Mouse (Mus musculus): ENCODE measurements around the gene Erbin. TPM values are rescaled to one million over a fixed set of nuclear protein-coding genes. Genes with fewer than 3 reads are reported as not detected.

Gene Erbin
- 18.3 and 21.4 TPM in 2 replicates for polyA plus RNA-seq (2016; fragmentation: Nextera tagmentation; extraction: Ambion mirVana)

GRCm38 (mm10) chr13:103920261-103920932 is at the start of gene Erbin:
TSS of gene Erbin (minus strand) at chr13:103920514.
- H3K27me3 ChIP-seq (replicated peaks), result no peaks in the 10 kb centered on the region
- peak within 1 kb of the TSS; percentile 78 for H3K4me3 ChIP-seq
- no peaks in the 10 kb centered on the region for H3K9me3 ChIP-seq (replicated peaks)
- ATAC-seq (ENCODE audit: insufficient number of reproducible peaks, low FRiP score), result peak; percentile 84
- H3K36me3 ChIP-seq, result no peaks in the 10 kb centered on the region
- WGBS, result under 1% methylated on average over 93 of the region's 93 CpGs
- H3K4me1 ChIP-seq (replicated peaks), result no peaks in the 10 kb centered on the region; the same call in 1 of the 2 replicates
- H3K27ac ChIP-seq (ENCODE audit: poor library complexity, severe bottlenecking), result peak within 1 kb of the TSS; percentile 99
- peak within 1 kb of the TSS; percentile 95 for H3K9ac ChIP-seq
- H3K4me2 ChIP-seq, result peak within 1 kb of the TSS; percentile 86

GRCm38 (mm10) chr13:103969912-103970311 is 49.6 kb upstream of the Erbin start:
- 59% methylated on average over 6 of the region's 6 CpGs for WGBS
- H3K9ac ChIP-seq, result no peak overlapping the region
- H3K36me3 ChIP-seq, result no peaks in the 10 kb centered on the region
- no peak overlapping the region for H3K4me2 ChIP-seq
- no peak for ATAC-seq (ENCODE audit: insufficient number of reproducible peaks, low FRiP score)
- H3K27ac ChIP-seq (ENCODE audit: poor library complexity, severe bottlenecking), result no peak overlapping the region
- no peaks in the 10 kb centered on the region for H3K27me3 ChIP-seq (replicated peaks)
- H3K4me3 ChIP-seq, result no peak overlapping the region
- peaks cover 5% of the 10 kb centered on the region; the same call in 1 of the 2 replicates for H3K4me1 ChIP-seq (replicated peaks)
- no peaks in the 10 kb centered on the region for H3K9me3 ChIP-seq (replicated peaks)

GRCm38 (mm10) chr13:103967987-103968386 is 47.7 kb upstream of the Erbin start:
- WGBS, result 85% methylated on average over 9 of the region's 9 CpGs

GRCm38 (mm10) chr13:103966696-103967215 is 46.4 kb upstream of the Erbin start:
- no peak for ATAC-seq (ENCODE audit: insufficient number of reproducible peaks, low FRiP score)
- no peak overlapping the region for H3K27ac ChIP-seq (ENCODE audit: poor library complexity, severe bottlenecking)
- no peaks in the 10 kb centered on the region for H3K36me3 ChIP-seq
- no peaks in the 10 kb centered on the region for H3K9me3 ChIP-seq (replicated peaks)
- no peak overlapping the region for H3K4me3 ChIP-seq
- 77% methylated on average over 8 of the region's 8 CpGs for WGBS
- no peaks in the 10 kb centered on the region for H3K27me3 ChIP-seq (replicated peaks)
- H3K9ac ChIP-seq, result no peak overlapping the region
- H3K4me2 ChIP-seq, result no peak overlapping the region
- H3K4me1 ChIP-seq (replicated peaks), result no peaks in the 10 kb centered on the region

More at GRCm38 (mm10) chr13:103967987-103968386, 47.7 kb upstream of the Erbin start:
- no peak for ATAC-seq (ENCODE audit: insufficient number of reproducible peaks, low FRiP score)
- no peaks in the 10 kb centered on the region for H3K9me3 ChIP-seq (replicated peaks)
- H3K9ac ChIP-seq, result no peak overlapping the region
- H3K4me1 ChIP-seq (replicated peaks), result no peaks in the 10 kb centered on the region
- H3K27me3 ChIP-seq (replicated peaks), result no peaks in the 10 kb centered on the region
- no peak overlapping the region for H3K4me2 ChIP-seq
- no peak overlapping the region for H3K4me3 ChIP-seq
- no peak overlapping the region for H3K27ac ChIP-seq (ENCODE audit: poor library complexity, severe bottlenecking)
- H3K36me3 ChIP-seq, result no peaks in the 10 kb centered on the region

- no peaks in the 10 kb centered on the region for H3K36me3 ChIP-seq
- H3K4me3 ChIP-seq, result no peak overlapping the region
- H3K9ac ChIP-seq, result no peak overlapping the region
- H3K4me2 ChIP-seq, result no peak overlapping the region
- H3K9me3 ChIP-seq (replicated peaks), result no peaks in the 10 kb centered on the region
- no peaks in the 10 kb centered on the region for H3K27me3 ChIP-seq (replicated peaks)
- no peak for ATAC-seq (ENCODE audit: insufficient number of reproducible peaks, low FRiP score)
- no peaks in the 10 kb centered on the region for H3K4me1 ChIP-seq (replicated peaks)
- WGBS, result 71% methylated on average over 2 of the region's 2 CpGs
- no peak overlapping the region for H3K27ac ChIP-seq (ENCODE audit: poor library complexity, severe bottlenecking)
Measured at GRCm38 (mm10) chr13:103965187-103965586, 44.9 kb upstream of the Erbin start.

GRCm38 (mm10) chr13:103963094-103963493 is 42.8 kb upstream of the Erbin start:
- Histone ChIP-seq H3K27ac (ENCODE audit: poor library complexity, severe bottlenecking) (no peak overlapping the region), H3K9ac (no peak overlapping the region), H3K36me3 (no peaks in the 10 kb centered on the region), H3K9me3 (replicated peaks) (no peaks in the 10 kb centered on the region), H3K4me2 (no peak overlapping the region), H3K27me3 (replicated peaks) (no peaks in the 10 kb centered on the region), H3K4me1 (replicated peaks) (no peaks in the 10 kb centered on the region), H3K4me3 (no peak overlapping the region)
- ATAC-seq (ENCODE audit: insufficient number of reproducible peaks, low FRiP score), result peak; percentile 25; the same call in 1 of the 2 replicates
- 39% methylated on average over 2 of the region's 2 CpGs for WGBS

- 76% methylated on average over 5 of the region's 5 CpGs for WGBS
- H3K36me3 ChIP-seq, result no peaks in the 10 kb centered on the region
- H3K27ac ChIP-seq (ENCODE audit: poor library complexity, severe bottlenecking), result no peak overlapping the region
- H3K9me3 ChIP-seq (replicated peaks), result no peaks in the 10 kb centered on the region
- no peak for ATAC-seq (ENCODE audit: insufficient number of reproducible peaks, low FRiP score)
- H3K4me2 ChIP-seq, result no peak overlapping the region
- H3K9ac ChIP-seq, result no peak overlapping the region
- H3K27me3 ChIP-seq (replicated peaks), result no peaks in the 10 kb centered on the region
- H3K4me3 ChIP-seq, result no peak overlapping the region
- peaks cover 8% of the 10 kb centered on the region for H3K4me1 ChIP-seq (replicated peaks)
Measured at GRCm38 (mm10) chr13:103959841-103960240, 39.5 kb upstream of the Erbin start.

GRCm38 (mm10) chr13:103958607-103959123 is 38.4 kb upstream of the Erbin start:
- Histone ChIP-seq H3K36me3 (no peaks in the 10 kb centered on the region), H3K27me3 (replicated peaks) (no peaks in the 10 kb centered on the region), H3K4me3 (no peak overlapping the region), H3K9ac (no peak overlapping the region), H3K4me2 (no peak overlapping the region), H3K27ac (ENCODE audit: poor library complexity, severe bottlenecking) (no peak overlapping the region), H3K9me3 (replicated peaks) (no peaks in the 10 kb centered on the region), H3K4me1 (replicated peaks) (peaks cover 8% of the 10 kb centered on the region)
- ATAC-seq (ENCODE audit: insufficient number of reproducible peaks, low FRiP score), result no peak
- 81% methylated on average over 9 of the region's 9 CpGs for WGBS

- 41% methylated on average over 8 of the region's 8 CpGs for WGBS
- H3K9me3 ChIP-seq (replicated peaks), result no peaks in the 10 kb centered on the region
- H3K9ac ChIP-seq, result no peak overlapping the region
- no peak overlapping the region for H3K4me2 ChIP-seq
- peaks cover 8% of the 10 kb centered on the region for H3K4me1 ChIP-seq (replicated peaks)
- no peaks in the 10 kb centered on the region for H3K36me3 ChIP-seq
- no peaks in the 10 kb centered on the region for H3K27me3 ChIP-seq (replicated peaks)
- H3K27ac ChIP-seq (ENCODE audit: poor library complexity, severe bottlenecking), result 0 out of 2 replicates have a peak overlapping the region, but pooled peaks have one; percentile 12
- H3K4me3 ChIP-seq, result no peak overlapping the region
- ATAC-seq (ENCODE audit: insufficient number of reproducible peaks, low FRiP score), result 0 out of 2 replicates have a peak, but pooled peaks have one; percentile 39
Measured at GRCm38 (mm10) chr13:103957175-103957940, 37.0 kb upstream of the Erbin start.

GRCm38 (mm10) chr13:103955652-103956051 is 35.3 kb upstream of the Erbin start:
- Histone ChIP-seq H3K27me3 (replicated peaks) (no peaks in the 10 kb centered on the region), H3K9ac (no peak overlapping the region), H3K36me3 (no peaks in the 10 kb centered on the region), H3K27ac (ENCODE audit: poor library complexity, severe bottlenecking) (peak overlapping the region; percentile 35; the same call in 1 of the 2 replicates), H3K4me2 (no peak overlapping the region), H3K9me3 (replicated peaks) (no peaks in the 10 kb centered on the region), H3K4me1 (replicated peaks) (peaks cover 8% of the 10 kb centered on the region), H3K4me3 (no peak overlapping the region)
- 56% methylated on average over 2 of the region's 2 CpGs for WGBS
- no peak for ATAC-seq (ENCODE audit: insufficient number of reproducible peaks, low FRiP score)

- H3K27me3 ChIP-seq (replicated peaks), result no peaks in the 10 kb centered on the region
- no peak overlapping the region for H3K9ac ChIP-seq
- no peak overlapping the region for H3K27ac ChIP-seq (ENCODE audit: poor library complexity, severe bottlenecking)
- WGBS, result 79% methylated on average over 7 of the region's 7 CpGs
- H3K9me3 ChIP-seq (replicated peaks), result no peaks in the 10 kb centered on the region
- H3K4me2 ChIP-seq, result no peak overlapping the region
- no peaks in the 10 kb centered on the region for H3K4me1 ChIP-seq (replicated peaks)
- H3K36me3 ChIP-seq, result no peaks in the 10 kb centered on the region
- ATAC-seq (ENCODE audit: insufficient number of reproducible peaks, low FRiP score), result no peak
- no peak overlapping the region for H3K4me3 ChIP-seq
Measured at GRCm38 (mm10) chr13:103951393-103951792, 31.1 kb upstream of the Erbin start.
